Mouse (Mus musculus) limb, embryonic 14.5 days (tissue): Measurements from ENCODE around the gene Retreg1. TPM values are rescaled to one million over a fixed set of nuclear protein-coding genes. Genes with fewer than 3 reads are reported as not detected.

Experiments
- ATAC-seq: fragments of 200-750 bp; cut with Nextera tagmentation; 2 replicates; pipeline ENCODE4 v1.8.0; 2017; ENCODE audit warnings: low read depth, moderate number of reproducible peaks, moderate TSS enrichment; ENCODE audit not compliant: low FRiP score
- DNase-seq: peaks from one replicate; pipeline ENCODE4 v3.0.0-alpha.2; 2015; ENCODE audit warnings: low spot score
- H3K27ac ChIP-seq: fragments of 300-500 bp; sonication (generic); replicated peaks from 2 replicates; pipeline ENCODE4 v1.5.1; 2014; ENCODE audit warnings: low read depth, mild to moderate bottlenecking, low read length, moderate library complexity, mixed read lengths
- H3K27me3 ChIP-seq: fragments of 300-500 bp; sonication (generic); 2 replicates; pipeline ENCODE4 v1.6.1; 2014; ENCODE audit warnings: low read length, mixed read lengths; ENCODE audit not compliant: control insufficient read depth, insufficient read depth
- H3K36me3 ChIP-seq: fragments of 300-500 bp; sonication (generic); 2 replicates; pipeline ENCODE4 v1.6.1; 2014; ENCODE audit warnings: mild to moderate bottlenecking, low read length, moderate library complexity, mixed read lengths; ENCODE audit not compliant: control insufficient read depth, insufficient read depth
- H3K4me1 ChIP-seq: fragments of 300-500 bp; sonication (generic); 2 replicates; pipeline ENCODE4 v1.6.1; 2014; ENCODE audit warnings: antibody characterized with exemption, low read length, mixed read lengths; ENCODE audit not compliant: control insufficient read depth, insufficient read depth
- H3K4me2 ChIP-seq: fragments of 300-500 bp; sonication (generic); replicated peaks from 2 replicates; pipeline ENCODE4 v1.6.1; 2014; ENCODE audit warnings: low read depth, mild to moderate bottlenecking, low read length, moderate library complexity; ENCODE audit not compliant: severe bottlenecking
- H3K4me3 ChIP-seq: fragments of 300-500 bp; sonication (generic); replicated peaks from 2 replicates; pipeline ENCODE4 v1.5.1; 2014; ENCODE audit warnings: low read length
- H3K9ac ChIP-seq: fragments of 300-500 bp; sonication (generic); 2 replicates; pipeline ENCODE4 v1.6.1; 2014; ENCODE audit warnings: mild to moderate bottlenecking, low read depth, low read length, moderate library complexity; ENCODE audit not compliant: severe bottlenecking
- H3K9me3 ChIP-seq: fragments of 300-500 bp; sonication (generic); 2 replicates; pipeline ENCODE4 v1.6.1; 2016; ENCODE audit warnings: low read length; ENCODE audit not compliant: control insufficient read depth
- POLR2A ChIP-seq: fragments of 200-500 bp; IDR thresholded peaks from 2 replicates; pipeline ENCODE4 v1.8.0; 2012; ENCODE audit warnings: inconsistent platforms, mild to moderate bottlenecking, moderate library complexity, borderline replicate concordance; ENCODE audit not compliant: insufficient read depth, insufficient read length; ENCODE audit errors: extremely low read depth
- WGBS: fragments of 180-500 bp; shearing (Covaris S2); extraction: QIAGEN DNeasy Blood & Tissue Kit; methylation state at CpG from one replicate; pipeline ENCODE4 v1.1.7; 2014; 5-methylcytosine and 5-hydroxymethylcytosine counted together
- polyA plus RNA-seq, 2 experiments: library from polyadenylated mRNA; depleted of rRNA in 1 of 2; stranded (reverse) in 1 of 2; unstranded in 1 of 2; fragments of >200 nt; fragmentation: Nextera tagmentation in 1 of 2; extraction: Ambion mirVana in 1 of 2; gene quantifications; 2 replicates each; pipeline versions ENCODE4 v1.2.1 to v1.2.3; 2012 to 2014

Retreg1 gene
- polyA plus RNA-seq, 2 experiments, result 2.5 to 4.4 TPM

DNA sequence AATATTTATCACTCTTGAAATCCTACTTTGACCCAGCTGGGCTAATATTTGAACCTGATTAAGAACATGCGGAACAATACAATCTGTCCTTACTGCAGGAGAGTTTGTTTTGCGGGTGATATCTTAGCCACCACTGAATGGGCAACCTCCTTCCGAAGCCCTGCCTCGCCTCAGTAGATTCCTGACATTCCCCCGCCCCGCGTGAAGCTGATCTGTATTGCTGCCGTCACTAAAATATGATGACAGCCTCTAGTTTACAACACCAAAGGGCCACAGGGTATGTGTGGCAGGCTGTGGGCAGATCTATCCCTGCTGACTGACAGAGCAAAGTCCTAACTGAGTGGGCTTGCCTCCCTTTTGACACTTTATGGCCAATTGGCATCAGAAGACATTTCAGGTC lies 102.2 kb downstream of the Retreg1 start:
- ATAC-seq (no peak), DNase-seq (no peak)
- Histone ChIP-seq H3K36me3 (no peaks in the 10 kb centered on the region), H3K4me1 (no peaks in the 10 kb centered on the region), H3K4me2 (no peak overlapping the region), H3K9ac (no peak overlapping the region), H3K27me3 (no peaks in the 10 kb centered on the region), H3K4me3 (no peak overlapping the region), H3K27ac (no peak overlapping the region), H3K9me3 (no peaks in the 10 kb centered on the region)
- TF ChIP-seq POLR2A, result no peak
- WGBS, result 72% methylated on average over 8 of the region's 8 CpGs

DNA sequence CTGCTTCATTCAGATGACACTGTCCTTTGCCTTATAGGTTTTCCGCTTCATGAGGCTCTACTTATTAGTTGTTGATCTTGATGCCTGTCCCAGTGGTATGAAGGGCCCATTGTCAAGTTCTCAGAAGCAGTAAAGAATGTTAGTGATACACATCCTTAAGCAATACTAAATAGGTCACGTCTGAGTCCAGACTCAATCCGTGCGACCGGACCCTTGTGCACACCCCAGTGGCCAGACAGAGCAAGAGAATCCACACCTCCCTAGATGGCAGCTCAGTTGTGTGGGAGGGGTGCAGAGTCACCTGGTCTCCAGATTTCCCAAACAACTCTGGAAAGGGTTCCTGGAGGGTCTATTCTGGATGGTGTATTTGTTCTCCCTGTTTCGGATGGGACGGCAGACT lies 103.5 kb downstream of the Retreg1 start:
- DNase-seq, result no peak
- Histone ChIP-seq H3K9me3 (no peaks in the 10 kb centered on the region), H3K4me2 (no peak overlapping the region), H3K36me3 (no peaks in the 10 kb centered on the region), H3K27ac (no peak overlapping the region), H3K27me3 (no peaks in the 10 kb centered on the region), H3K9ac (no peak overlapping the region), H3K4me1 (no peaks in the 10 kb centered on the region), H3K4me3 (no peak overlapping the region)
- TF ChIP-seq POLR2A, result no peak
- 92% methylated on average over 7 of the region's 7 CpGs for WGBS
- no peak for ATAC-seq

DNA sequence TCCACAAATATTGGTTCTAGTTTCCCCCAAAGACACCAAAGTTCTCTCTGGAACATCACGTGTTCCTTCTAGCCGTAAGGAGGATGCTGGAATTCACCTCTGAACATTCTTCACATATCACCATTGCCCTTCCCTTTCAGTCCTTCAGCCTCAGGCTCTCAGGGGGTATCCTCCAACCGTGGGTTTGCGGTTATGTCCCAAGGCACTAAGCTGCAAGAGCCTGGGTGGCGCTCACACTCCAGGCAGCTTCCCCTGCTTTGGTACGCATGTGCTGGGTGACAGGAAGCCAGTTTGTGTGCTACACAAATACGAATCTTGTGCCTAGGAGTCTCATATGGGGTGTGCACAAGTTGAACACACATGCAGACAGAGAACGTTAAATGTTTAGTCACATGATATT lies 104.4 kb downstream of the Retreg1 start:
- Histone ChIP-seq H3K4me2 (no peak overlapping the region), H3K27me3 (no peaks in the 10 kb centered on the region), H3K27ac (no peak overlapping the region), H3K9ac (no peak overlapping the region), H3K4me1 (no peaks in the 10 kb centered on the region), H3K36me3 (no peaks in the 10 kb centered on the region), H3K9me3 (no peaks in the 10 kb centered on the region), H3K4me3 (no peak overlapping the region)
- ATAC-seq (no peak), DNase-seq (no peak)
- WGBS, result 70% methylated on average over 8 of the region's 8 CpGs
- no peak for TF ChIP-seq POLR2A

DNA sequence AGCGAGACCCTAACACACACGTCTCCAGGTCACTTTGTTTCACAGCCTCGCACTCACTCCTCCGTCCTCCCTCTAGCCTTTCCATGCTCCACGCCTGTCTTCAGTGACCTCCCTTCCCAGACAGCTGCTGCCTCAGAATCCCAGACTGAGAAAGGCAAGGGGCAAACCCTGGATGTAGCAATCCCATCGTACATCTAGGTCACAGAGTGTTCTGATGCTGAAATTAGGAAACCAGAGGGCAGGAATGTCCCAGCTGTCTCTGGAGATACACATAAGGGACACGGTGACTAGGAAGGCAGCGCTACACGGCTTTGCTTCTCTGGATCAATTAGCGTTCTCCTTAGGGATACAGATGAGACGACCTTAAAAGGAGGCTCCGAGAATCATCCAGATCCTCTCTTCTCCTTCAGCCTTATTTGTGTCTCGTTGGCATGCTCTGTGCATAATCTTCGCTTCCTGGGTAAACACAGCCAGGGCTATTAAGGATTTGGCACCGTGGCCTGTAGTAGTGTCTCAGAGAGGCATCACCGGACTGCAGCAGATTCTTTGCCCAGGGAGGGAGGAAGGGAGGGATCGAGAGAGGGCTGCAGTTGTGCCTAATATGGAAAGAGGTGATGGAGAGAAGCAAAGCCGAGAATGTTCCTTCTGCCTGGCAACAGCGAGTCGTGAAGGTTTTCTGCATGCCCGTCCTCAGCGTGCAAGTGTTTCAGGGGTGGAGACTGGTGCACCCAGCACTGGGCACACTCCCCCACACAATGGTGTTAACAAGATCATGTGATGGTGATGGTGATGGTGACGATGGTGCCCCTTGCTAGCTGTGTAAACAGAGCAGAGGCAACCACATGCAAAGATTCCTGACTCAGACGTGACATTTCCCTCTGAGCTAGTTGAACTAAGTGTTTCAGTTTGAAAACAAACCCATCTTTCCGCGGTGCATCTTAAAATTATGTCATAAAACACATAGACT lies 105.6 kb downstream of the Retreg1 start:
- Histone ChIP-seq H3K9ac (no peak overlapping the region), H3K9me3 (no peaks in the 10 kb centered on the region), H3K27ac (no peak overlapping the region), H3K36me3 (no peaks in the 10 kb centered on the region), H3K4me1 (no peaks in the 10 kb centered on the region), H3K27me3 (no peaks in the 10 kb centered on the region), H3K4me3 (no peak overlapping the region), H3K4me2 (no peak overlapping the region)
- DNase-seq (no peak), ATAC-seq (no peak)
- no peak for TF ChIP-seq POLR2A
- 83% methylated on average over 26 of the region's 26 CpGs for WGBS

DNA sequence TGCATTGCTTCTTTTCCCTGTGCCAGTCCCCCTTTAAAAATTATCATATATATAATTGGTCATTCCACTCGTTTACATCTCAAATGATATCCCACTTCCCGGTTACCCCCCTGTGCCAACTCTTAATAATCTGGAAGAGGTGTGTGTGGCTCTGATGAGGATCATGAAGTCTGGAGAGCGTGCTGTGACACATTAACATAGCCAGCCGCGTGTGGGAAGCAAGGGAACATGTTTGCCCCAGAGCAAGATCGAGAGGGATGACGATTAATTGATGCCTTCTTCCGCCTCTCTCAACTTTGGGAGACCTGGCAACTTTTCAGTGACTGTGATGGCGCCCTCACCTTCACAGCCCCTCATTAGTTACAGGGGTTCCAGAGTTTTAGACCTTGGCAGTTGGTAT lies 106.7 kb downstream of the Retreg1 start:
- no peak for TF ChIP-seq POLR2A
- H3K4me3 ChIP-seq, result no peak overlapping the region
- no peak overlapping the region for H3K9ac ChIP-seq
- H3K4me2 ChIP-seq, result no peak overlapping the region
- H3K4me1 ChIP-seq, result no peaks in the 10 kb centered on the region
- no peaks in the 10 kb centered on the region for H3K27me3 ChIP-seq
- 60% methylated on average over 9 of the region's 9 CpGs for WGBS
- no peak for ATAC-seq
- H3K36me3 ChIP-seq, result no peaks in the 10 kb centered on the region
- H3K27ac ChIP-seq, result no peak overlapping the region
- no peaks in the 10 kb centered on the region for H3K9me3 ChIP-seq
- no peak for DNase-seq
